Mouse (Mus musculus): Measurements from ENCODE around the gene Clec2e.
A peak's percentile ranks its signal among the peaks of the same experiment; 100 is the strongest.
"Not testable (repeated sequence)": the region's sequence is repeated elsewhere in the genome, so short reads cannot be mapped to it uniquely, and the experiment has no call there.

Gene Clec2e

GRCm38 (mm10) chr6:129100794-129101193 is at the start of gene Clec2e:
TSS of gene Clec2e (minus strand) at chr6:129100913.
- not testable (repeated sequence) for DNase-seq (ENCODE audit: low spot score in 2 of 2)

GRCm38 (mm10) chr6:129146812-129147211 is 46.1 kb upstream of the Clec2e start:
- DNase-seq (ENCODE audit: low spot score in 2 of 2) = no peak

DNA sequence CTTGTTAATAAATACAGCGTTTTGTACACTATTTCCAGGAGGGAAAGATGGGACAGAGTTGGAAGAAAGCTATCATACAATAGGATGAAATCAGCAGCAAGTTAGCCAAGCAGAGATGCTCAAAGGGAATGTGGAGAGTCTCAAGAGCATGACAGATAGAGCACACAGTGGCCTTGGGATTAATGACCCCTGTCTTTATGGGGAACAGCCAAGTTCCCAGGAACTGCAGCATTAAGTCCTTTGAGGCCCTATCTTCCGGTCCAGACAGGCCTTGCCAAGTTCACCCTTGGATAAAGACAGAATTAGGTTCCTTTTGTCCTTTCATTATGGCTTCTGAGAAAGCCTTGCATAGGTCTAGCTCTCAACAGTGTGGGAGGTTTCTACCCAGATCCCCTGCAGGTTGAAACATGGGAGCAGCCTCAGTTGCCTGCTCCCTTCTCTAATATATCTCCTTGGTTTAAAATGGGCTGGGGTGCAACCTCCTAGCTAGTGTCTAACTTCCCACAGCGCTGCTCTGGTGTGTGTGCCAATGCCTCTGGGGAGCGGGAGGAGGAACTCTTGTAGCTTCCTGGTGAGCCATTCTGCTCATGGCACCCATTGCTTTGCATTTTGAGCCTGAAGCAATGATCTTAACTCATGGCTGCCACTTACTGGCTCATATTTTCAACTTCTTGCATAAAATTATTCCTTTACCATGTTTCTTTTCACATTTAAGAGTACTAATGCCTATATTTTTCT is 32.1 kb upstream of the Clec2e start:
- DNase-seq (ENCODE audit: low spot score in 2 of 2) = no peak

DNA sequence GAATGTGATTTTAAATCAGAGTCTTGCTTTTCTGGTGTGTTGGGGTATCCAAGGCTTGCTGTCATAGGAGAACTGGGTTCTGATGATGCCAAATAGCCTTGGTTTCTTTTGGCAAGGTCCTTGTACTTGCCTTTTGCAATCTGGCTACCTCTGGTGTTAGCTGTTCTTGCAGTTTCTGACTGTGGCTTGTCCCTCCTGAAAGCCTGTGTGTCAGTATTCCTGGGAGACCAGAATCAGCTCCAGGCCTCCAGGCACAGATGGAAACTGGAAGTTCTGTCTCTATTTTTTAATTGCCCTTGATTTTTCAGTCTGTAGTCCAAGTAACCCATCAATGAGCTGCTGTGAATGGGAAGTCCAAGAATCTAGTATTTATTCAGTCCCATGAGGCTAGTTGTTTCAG is 26.1 kb upstream of the Clec2e start:
- no peak for DNase-seq (ENCODE audit: low spot score in 2 of 2)

GRCm38 (mm10) chr6:129124531-129124930 is 23.8 kb upstream of the Clec2e start:
- DNase-seq (ENCODE audit: low spot score in 2 of 2) = not testable (repeated sequence)

DNA sequence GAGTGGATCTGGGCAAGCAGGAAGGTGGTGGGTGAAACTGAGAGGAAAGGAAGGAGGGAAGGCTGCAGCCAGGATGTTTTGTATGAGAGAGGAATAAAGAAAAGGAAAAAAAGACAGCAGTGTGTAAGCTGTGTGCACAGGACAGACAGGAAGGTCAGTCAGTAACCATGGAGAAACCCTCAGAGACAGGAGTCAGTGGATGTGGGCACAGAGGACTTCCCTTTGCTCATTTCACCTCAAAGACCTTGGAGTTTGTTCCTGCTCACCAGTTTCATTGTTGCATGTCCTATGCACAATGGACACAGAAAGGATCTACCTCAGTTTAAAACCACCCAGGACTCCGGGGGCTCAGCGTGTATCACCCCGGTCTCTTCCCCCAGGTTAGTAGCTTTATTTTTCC is 15.5 kb upstream of the Clec2e start:
- no peak for DNase-seq (ENCODE audit: low spot score in 2 of 2)

DNA sequence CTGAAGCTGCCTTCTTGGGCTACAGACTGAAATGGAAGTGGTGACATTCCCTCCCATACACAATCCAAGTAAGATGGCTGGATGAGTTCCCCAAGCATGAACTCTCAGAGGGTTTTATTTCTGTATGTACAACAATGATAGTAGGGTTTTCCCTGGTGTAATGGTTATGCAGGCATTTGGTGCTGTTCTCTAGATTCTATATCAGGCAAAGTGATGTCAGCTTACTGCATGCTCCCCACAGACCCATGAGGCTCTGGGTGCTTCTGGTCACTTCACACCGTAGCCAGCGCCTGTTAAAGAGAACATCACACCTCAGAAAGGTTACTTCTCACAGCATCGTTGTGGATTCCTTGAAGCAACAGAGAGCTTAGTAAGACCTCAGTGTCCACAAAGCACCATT is 13.5 kb upstream of the Clec2e start:
- not testable (repeated sequence) for DNase-seq (ENCODE audit: low spot score in 2 of 2)

GRCm38 (mm10) chr6:129113769-129114168 is 13.1 kb upstream of the Clec2e start:
- no peak for DNase-seq (ENCODE audit: low spot score in 2 of 2)

- no peak for DNase-seq (ENCODE audit: low spot score in 2 of 2)
Measured at GRCm38 (mm10) chr6:129113030-129113673, 12.4 kb upstream of the Clec2e start.

- no peak for DNase-seq (ENCODE audit: low spot score in 2 of 2)
Measured at GRCm38 (mm10) chr6:129112526-129112925, 11.8 kb upstream of the Clec2e start.

GRCm38 (mm10) chr6:129107916-129108315 is 7.2 kb upstream of the Clec2e start:
- no peak for DNase-seq (ENCODE audit: low spot score in 2 of 2)

GRCm38 (mm10) chr6:129102858-129103555 is 2.3 kb upstream of the Clec2e start:
- DNase-seq (ENCODE audit: low spot score in 2 of 2) = no peak

GRCm38 (mm10) chr6:129101604-129102003 is 891 bp upstream of the Clec2e start:
- DNase-seq (ENCODE audit: low spot score in 2 of 2) = no peak

GRCm38 (mm10) chr6:129097929-129098328 is 2.8 kb downstream of the Clec2e start:
- no peak for DNase-seq (ENCODE audit: low spot score in 2 of 2)

DNA sequence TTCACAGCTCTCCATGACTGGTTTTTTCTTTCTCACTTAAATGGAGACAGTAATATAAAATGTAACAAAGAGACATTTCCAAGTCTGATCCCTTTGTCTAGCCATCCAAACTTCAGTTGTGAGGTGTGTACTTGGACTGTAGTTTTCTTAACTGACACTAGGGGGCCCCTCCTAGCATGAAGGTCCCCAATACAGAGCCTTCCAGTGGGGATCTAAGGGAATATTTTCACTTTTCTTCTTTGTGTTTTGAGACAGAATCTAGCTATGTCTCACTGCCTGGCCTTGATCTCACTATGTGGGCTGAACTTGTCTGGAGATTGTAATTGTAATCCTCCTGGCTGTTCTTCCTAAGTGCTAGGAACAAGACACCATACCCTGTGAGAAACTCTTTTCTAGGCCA is 5.5 kb downstream of the Clec2e start:
- DNase-seq (ENCODE audit: low spot score in 2 of 2) = peak in 1 of 2 experiments; percentile 17

DNA sequence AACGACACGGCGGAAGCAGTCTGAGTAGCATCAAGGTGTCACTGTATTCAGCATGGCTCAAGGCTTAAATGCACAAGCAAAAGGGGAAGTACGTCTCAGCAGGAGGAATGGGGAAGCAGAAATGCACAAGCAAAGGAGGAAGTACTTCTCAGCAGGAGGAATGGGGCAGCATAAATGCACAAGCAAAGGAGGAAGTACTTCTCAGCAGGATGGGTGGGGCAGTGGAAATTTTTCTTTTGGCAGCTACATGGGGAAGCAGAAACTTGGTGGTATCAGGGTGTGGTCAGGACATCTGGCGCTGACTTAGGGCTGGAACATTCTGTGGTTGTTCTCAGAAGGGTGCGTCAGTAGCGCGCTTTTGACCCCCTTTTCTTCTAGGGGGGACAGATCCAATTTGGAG is 12.1 kb downstream of the Clec2e start:
- DNase-seq (ENCODE audit: low spot score in 2 of 2) = not testable (repeated sequence)

DNA sequence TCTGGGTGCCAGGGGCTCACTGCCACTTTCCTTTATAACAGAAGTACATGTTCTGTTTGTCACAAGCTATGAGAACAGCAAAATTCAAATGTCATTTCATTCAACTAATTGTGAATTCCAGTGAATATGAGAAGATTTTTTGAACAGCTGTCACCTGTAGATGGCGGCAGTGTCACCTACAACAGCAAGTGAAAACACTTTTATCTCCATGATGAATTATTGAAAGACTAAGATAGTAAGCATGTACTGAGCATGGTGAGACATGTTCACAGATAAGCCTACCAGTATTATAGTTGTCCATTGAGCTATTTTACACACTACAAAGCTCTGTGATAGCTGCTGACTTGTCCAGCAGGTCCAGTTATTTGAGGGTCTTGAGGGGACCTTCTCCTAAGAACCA is 12.6 kb downstream of the Clec2e start:
- peak in 1 of 2 experiments; percentile 22 for DNase-seq (ENCODE audit: low spot score in 2 of 2)

GRCm38 (mm10) chr6:129086031-129086430 is 14.7 kb downstream of the Clec2e start:
- not testable (repeated sequence) for DNase-seq (ENCODE audit: low spot score in 2 of 2)

DNA sequence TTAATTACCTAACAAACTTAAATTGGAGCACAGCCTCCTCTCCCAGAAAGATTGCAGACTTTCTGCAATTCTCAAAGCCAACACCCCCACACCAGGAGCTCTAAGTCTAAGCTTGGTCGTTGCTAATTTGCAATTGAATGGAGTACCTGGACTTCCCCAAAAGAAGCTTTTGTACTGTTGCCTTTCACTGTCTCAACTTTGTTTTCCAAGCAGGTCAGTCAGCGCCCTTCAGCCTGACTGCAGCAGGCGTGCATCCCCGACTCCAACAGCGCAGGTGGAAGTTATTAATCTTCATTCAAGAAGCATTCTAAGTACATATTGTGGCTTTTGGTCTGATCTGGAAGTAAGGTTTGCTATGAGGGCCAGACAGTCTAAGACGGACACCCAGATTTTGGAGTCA is 15.6 kb downstream of the Clec2e start:
- no peak for DNase-seq (ENCODE audit: low spot score in 2 of 2)

DNA sequence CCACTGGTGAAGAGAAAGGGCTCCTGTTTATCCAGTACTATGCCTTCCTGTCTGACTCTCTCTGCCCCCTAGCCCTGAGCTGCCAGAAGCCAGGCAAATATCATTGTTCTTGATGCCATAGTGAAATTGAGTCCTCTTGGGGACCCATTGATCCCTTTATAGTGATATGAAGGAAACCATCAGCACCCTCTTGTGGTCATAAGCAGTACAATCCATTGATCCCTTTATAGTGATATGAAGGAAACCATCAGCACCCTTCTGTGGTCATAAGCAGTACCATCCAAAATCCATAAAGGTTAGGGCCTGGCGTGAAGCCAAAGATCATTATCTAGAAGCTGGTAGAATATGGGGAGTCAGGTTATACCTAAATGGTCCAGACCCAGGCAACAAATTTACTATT is 33.7 kb downstream of the Clec2e start:
- peak; percentile 25 to 59 for DNase-seq (ENCODE audit: low spot score in 2 of 2)

DNA sequence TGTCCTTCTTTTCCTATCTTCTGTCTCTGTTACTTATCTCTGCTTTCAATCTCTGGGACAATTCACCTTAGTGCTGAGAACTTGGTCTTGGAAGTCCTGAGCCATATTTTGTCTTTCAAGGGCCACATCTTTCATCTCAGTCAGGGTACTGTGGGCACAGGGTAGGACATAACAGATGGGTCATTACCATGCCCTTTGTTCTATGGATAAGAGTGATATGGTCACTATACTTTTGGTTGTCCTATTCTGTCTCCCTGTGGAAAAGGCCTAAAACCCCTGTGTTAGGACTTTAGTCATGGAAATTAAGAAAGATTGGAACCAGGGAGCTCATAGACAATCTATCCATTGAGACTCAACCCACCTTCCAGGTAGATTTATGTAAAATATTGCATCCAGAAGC is 34.2 kb downstream of the Clec2e start:
- no peak for DNase-seq (ENCODE audit: low spot score in 2 of 2)

GRCm38 (mm10) chr6:129065857-129066256 is 34.9 kb downstream of the Clec2e start:
- no peak for DNase-seq (ENCODE audit: low spot score in 2 of 2)

DNA sequence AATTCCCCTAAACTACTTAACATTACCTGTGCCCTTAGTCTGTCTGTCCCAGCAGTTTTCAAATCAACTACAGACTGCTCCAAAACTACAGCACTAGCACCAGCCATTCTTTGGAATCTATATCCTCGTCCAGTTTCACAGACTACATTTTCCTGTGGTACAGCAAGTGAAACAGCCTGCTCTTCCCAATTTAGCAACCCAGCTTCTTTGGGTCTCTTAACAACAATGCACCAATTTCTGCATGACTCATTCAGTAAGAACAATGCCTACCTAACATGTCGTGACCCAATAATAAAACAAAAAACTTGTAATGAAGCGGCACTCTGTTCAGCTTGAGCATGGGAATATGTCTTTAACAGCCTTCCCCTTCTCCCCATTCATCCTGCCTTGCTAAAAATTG is 35.3 kb downstream of the Clec2e start:
- no peak for DNase-seq (ENCODE audit: low spot score in 2 of 2)
